Mouse (Mus musculus) CD8-positive naive resting alpha-beta T cell, adult 2 months (primary cell): ENCODE results near the gene Stx12.
"Not testable (repeated sequence)": the region's sequence is repeated elsewhere in the genome, so short reads cannot be mapped to it uniquely, and the experiment has no call there.

Experiments
- DNase-seq, 2 experiments: peaks; one replicate each; pipeline ENCODE4 v3.0.0; 2022; ENCODE audit warnings: low read depth in 2 of 2, low spot score in 2 of 2

The Stx12 gene

DNA sequence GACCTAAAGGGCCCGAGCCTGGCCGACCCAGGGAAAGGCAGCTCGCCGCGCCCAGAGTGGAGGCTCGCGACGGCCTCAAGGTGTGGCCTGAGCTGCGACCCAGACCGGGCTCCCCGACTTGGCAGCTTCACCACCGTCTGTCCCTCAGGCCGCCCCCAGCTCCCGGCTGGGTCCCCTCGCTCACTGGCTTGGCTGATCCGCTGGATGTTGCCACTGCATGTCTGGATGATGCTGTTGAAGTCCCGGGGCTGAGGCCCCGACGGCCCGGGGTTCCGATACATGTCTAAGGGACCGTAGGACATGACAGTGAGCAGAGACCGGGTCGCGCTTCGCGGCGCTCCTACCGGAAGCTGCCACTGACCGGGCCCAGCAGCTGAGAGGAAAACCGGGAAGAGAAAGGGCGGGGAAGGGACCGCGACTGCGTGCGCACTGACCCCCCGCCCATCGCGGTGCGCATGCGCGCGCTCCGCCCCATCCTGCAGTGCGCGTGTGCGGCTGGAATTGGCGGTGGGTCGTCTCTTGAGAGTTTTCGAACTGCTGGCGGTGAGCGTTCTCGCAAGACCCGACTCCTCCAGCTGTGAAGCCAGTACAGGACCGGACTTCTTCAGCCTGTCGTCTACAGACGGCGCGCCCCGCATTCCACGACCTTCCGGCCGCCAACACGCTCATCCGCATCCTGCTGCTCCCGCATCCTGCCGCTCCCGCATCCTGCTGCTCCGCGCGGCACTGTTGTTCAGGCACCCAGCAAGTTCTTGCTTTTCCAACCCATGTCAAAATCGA is at the start of gene Stx12:
TSS of gene Stx12 (minus strand) at position 446 of the 780 bp plus-strand sequence.
- peak; percentile 62 to 70 for DNase-seq

DNA sequence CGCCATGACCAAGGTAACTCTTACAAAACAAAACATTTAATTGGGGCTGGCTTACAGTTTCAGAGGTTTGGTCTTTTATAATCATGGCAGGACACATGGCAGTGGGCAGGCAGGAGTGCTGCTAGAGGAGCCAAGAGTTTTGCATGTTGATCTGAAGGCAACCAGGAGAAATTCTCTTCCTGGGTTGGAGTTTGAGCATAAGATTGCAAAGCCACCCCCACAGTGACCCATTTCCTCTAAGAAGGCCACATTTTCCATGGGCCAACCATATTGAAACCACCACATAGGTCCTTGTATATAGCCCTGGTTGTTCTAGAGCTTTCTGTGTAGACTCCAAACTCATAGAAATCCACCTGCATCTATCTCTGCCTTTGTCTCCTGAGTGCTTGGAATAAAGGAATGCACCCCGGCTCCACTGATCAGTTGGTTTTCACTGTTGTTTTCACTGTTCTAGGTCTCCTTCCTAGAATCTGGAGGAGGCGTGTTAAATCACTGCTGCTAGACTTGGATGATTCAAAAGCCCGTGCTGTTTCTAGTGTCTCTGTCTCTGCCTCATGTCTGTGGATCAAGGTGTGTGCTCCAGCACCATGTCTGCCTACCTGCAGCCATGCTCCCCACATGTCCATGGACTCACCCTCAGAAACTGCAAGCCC is 48.6 kb upstream of the Stx12 start:
- DNase-seq = no peak

DNA sequence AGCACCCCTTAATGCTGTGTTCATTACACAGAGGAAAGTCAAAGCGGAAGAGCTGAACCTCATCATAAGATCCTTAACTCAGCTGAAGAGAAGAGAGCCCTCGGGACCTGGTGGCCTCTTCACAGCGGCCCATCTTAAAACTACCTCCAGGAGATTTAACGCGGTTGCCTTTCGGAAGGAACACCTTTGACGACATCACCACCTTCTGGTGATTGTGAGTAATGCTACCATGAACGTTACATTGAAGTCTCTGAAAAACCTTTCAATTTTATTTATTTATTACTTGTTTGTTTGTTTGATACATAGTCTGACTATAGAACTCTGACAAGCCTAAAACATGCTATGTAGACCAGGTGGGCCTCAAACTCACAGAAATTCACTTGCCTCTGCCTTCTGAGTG is 46.5 kb upstream of the Stx12 start:
- peak; percentile 51 to 70 for DNase-seq

DNA sequence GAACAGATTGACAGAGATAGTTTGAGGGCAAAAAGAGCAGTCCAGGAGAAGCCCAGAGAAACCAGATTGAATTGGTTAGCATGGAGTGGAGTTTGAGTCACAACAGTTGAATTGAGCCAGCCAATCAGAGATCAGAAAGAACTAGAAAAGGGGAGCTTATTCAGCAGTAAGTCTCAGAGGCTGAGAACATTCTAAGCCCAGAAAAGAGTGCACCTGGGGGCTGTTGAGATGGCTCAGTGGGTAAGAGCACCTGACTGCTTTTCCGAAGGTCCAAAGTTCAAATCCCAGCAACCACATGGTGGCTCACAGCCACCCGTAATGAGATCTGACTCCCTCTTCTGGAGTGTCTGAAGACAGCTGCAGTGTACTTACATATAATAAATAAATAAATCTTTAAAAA is 42.2 kb upstream of the Stx12 start:
- not testable (repeated sequence) for DNase-seq

DNA sequence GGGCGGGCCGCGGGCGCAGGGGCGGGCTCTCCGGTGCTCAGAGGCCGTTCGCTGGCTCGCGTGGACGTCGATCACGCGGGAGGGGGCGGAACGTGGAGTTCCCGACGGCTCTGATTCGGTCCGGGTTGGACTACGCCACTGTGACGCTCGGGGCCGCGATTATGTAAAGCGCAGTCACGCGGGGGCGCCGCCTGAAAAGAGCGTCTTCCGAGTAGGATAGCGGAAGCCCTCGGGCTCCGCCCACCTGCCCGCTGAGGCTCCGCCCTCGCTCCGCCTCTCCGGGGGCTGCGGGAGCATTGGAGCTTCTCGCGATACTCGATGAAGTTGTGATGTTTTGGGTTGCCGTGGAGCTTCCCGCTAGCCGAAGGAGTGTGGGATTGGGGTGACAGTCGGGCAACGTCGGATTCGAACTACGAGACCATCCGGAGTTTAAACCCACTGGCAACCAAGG is 38.3 kb upstream of the Stx12 start, which contains the start of gene Fam76a:
TSS of gene Fam76a (minus strand) at position 1 of the 451 bp plus-strand sequence.
- peak; percentile 100 for DNase-seq

DNA sequence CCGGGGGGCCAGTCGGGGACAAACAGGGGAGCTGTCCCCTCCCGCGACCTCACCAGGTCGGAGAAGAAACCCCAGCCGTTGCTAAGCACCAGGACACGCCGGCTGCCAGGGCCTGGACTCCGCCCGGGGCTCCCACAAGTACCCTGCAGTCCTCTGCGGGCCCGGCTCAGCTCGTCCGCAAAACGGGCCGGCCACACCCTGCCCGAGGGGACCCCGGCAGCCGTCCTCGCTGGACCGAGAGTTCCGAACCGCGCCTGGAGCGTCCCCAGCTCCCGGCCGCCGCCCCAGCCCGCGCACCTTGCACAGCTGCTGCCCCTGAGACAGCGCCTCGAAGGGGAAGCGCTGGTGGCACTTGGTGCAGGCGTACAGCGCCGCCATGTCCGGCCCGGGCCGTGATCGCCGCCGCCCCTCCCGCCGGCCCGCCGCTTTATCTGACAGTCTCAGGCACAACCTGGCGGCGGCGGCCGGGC is 37.8 kb upstream of the Stx12 start:
- no peak for DNase-seq

DNA sequence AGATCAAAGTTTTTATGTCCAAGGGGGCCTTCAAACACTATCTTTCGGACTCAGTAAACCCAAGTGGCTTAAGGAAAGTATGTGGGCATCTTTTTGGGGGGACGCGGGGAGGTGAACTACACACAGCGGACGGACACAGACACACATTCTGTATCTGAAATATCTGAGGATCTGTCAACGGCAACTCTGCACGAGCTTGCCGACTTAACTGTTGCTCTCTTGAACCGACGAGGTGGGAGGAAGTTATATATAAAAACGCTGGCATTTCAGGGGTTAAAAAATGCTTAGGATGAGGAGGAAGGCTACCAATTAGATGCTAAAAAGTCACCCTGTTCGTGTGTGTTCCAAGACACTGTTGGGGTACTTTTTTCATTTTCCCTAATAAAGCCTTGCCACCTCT is 37.2 kb upstream of the Stx12 start:
- DNase-seq = no peak

DNA sequence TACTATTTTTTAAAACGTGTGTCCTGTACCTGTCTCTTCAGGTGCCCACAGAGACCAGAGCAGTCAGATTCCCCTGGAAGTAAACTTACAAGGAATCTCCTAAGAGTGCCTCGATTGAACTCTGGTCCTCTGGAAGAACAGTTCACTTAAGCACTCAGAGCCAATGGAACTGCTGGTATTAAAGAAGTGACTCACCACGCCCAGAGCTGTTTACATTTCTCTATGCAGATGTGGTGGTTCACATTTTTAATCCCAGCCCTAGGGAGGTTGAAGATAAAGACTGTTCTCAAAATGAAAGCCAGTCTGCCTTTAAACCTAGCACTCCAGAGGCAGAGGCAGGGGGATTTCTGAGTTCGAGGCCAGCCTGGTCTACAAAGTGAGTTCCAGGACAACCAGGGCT is 35.9 kb upstream of the Stx12 start:
- DNase-seq = no peak

DNA sequence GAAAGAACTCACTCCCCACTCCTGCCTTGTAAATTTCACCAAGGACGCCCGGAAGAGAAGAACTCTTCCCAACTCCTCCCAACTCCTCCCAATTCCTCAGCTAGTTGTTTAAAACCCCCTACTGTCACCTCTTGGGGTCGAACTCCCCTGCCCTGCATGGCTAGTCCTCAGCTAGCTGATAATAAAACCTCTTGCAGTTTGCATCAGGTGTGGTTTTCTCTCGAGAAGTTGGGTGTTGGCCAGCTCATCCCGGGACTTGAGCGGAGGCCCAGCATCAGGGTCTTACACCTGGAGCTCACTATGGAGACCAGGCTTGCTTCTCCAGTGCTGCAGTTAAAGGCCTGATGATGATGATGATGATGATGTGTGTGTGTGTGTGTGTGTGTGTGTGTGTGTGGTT is 34.2 kb upstream of the Stx12 start:
- DNase-seq = not testable (repeated sequence)

DNA sequence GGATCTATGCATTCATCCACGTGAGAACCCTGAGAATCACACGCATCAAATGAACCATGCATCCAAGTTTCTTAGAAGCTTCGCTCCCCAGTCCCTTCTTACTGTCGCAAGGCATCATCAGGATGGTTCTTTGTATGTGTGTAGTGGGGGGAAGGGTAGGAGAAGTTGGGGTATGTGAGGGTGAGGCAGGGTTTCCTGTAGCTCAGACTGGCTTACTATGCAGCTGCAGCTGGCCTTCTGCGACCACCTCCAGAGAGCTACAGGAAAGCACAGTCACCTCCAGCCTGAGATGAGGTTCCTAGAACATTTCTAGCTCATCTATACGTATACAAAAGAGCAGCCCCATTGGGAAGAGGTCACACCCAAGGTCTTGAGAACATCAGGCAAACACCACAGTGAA is 27.8 kb upstream of the Stx12 start:
- no peak for DNase-seq

DNA sequence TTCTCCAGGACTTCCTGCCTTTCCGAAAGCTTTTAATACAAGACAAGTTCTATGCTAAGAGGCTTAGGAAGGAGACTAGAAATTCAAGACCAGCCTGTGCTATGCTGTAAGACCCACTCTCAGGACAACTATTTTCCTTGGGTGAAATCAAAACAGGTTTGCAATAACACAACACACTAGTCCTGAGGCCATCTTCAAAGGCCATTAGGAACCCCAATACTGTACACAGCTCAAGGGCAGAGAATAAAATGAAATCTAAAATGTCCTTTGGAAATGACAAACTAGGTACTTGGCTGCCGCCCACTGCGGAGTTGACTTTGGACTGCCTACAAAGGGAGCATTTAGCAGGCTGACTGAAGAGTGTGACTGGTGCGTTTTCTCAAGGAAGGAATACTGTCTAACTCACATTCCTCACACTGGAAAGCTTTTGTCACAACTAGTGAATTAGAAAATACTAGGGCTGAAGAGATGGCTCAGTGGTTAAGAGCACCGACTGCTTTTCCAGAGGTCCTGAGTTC is 21.6 kb upstream of the Stx12 start:
- DNase-seq = no peak

DNA sequence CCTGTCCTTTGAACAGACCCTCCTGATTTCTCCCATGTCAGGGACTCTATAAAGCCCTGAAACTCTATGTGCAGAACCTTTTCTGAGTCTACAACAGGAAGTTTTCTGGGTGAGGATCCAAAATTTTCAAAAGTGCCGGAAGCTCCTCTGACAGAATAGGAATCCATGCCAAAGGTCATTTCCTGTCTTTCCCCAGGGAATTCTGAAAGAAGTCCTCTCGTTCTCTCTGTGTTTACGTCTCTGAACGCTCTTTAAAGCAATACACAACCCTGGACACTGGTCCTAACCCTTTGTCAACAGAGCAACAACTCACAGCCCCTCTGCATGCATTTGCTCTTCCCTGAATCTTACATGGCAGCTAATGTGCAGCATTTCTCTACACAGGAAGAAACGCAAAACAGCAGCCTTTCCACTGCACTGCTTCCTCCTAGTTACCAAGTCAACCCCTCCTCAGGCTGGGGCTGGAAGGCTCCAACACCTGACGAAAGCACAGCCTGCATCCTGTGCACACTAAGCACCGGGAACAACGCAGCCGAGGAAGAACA is 20.5 kb upstream of the Stx12 start:
- no peak for DNase-seq

DNA sequence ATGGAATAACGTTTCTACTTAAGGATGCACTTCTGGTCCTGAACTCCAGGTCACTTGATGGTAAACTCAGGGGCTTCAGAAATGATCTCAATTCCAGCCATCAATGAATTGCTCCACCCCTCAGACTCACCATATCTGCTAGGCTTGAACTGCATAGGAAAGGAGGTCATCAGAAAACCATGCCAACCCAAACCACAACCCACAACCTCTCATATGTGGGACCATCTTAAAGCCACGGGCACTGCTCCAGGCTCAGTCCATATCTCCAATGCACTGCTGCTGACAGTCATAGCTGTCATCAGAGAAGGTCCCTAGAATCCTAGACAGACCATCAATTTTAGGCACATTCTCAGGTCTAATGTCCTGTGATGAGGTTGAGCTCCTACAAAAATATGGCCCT is 19.8 kb upstream of the Stx12 start:
- DNase-seq = no peak

DNA sequence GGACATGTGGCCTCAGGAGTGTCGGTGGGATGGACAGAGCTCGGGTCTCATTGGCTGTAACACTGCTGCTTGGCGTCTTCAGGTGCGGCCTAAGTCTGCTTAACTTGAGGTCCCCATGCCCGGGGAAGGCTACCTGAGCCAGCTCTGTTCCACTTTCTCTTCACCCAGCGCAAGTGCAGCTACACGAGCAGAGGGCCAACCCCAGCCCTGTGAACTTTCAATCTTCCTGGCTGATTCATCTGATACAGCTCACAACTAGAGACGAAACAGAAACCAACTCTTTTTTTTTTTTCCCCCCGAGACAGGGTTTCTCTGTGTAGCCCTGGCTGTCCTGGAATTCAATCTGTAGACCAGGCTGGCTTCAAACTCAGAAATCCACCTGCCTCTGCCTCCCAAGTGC is 13.9 kb upstream of the Stx12 start:
- DNase-seq = no peak

DNA sequence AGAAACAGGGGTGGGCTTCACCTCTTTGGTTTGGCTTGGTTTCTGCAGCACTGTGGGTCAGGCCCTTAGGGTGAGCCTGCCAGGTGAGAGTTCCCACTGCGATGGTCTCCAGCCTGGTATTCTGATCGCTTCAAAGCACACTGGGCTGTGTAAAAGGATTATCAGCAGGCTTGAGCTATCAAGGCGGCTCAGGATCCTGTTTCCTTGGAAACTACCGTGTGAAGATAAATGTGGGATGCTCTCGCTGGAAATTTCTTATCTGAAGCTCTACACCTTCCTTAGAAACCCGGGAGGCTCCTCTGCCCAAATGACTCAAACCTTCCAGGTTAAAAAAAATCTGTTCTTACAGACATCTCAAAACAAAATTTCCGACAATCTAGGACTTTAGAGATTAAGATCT is 10.1 kb upstream of the Stx12 start:
- no peak for DNase-seq

DNA sequence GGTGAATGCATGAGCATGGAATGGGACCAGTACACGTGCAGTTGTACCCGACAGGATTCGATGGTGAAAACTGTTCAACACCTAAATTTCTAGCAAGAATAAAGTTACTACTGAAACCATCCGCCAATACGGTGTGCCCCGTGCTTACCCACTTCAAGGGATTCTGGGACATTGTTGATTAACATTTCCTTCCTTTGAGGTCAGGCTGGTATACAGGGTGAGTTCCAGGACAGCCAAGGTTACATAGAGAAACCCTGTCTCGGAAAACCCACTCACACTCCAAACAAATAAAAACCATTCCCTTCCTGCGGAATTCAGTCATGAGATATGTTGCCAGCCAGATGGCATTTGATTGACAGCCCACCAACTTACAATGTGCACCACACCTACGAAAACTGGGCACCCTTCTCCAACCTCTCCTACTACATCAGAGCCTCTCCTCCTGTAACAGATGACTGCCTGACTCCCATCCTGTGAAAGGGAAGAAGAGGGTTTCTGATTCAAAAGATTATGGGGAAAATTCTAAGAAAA is 600 bp upstream of the Stx12 start:
- DNase-seq = no peak

DNA sequence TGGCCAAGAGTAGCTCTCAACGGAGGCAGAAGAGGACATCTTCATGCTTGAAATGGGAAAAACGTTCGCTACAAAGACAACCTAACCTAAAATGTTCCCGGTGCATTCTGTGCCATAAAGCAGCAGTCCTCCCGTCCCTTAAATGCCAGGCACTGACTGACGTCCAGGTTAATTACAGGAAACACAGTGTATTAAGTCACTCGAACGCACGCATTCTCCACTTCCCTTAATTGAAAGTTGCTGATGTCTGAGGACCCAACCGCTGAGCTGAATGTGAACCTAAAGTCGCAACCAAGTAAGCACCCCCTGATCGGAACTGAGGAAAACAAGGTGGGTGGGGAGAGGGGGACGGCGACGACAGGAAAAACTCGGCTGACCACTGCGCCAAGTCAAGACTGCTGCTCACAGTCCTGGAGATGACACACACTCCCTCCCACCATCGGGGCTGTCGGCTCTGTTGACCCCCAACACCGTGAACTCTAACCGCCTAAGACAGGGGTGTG is 697 bp downstream of the Stx12 start:
- DNase-seq = no peak

DNA sequence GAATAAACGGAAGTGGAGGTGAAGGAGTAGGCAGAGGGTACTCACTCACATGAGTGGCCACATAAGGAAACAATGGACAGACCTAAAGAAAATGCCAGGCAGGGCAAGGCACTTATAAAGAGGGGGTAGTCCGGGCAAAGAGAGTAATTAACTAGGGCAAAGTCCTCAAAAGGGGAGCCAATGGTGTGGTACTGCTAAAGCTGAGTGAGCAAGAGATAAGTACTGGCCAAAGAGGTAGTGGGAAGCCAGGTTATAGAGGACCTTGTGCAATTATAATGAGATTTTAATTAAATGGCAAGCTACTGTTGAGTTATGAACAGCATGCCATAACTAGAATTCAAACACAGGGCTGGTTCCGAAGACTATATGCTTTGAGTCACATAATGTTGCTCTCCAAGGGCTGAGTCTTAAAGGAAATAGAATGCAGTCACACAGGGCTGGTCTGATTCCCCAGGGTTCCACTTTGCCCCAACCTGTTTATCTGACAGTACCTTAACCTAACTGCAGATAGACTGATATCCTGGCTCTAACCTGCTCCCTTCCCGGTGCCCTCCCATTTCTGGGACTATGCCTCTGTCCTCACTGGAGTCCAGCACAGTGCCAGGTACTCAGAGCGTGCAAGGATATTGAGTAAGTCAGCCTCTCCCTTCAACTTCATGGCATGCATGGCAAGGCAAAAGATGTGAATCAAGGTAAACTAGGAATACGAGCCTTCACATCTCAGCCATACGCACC is 9.8 kb downstream of the Stx12 start:
- no peak for DNase-seq

DNA sequence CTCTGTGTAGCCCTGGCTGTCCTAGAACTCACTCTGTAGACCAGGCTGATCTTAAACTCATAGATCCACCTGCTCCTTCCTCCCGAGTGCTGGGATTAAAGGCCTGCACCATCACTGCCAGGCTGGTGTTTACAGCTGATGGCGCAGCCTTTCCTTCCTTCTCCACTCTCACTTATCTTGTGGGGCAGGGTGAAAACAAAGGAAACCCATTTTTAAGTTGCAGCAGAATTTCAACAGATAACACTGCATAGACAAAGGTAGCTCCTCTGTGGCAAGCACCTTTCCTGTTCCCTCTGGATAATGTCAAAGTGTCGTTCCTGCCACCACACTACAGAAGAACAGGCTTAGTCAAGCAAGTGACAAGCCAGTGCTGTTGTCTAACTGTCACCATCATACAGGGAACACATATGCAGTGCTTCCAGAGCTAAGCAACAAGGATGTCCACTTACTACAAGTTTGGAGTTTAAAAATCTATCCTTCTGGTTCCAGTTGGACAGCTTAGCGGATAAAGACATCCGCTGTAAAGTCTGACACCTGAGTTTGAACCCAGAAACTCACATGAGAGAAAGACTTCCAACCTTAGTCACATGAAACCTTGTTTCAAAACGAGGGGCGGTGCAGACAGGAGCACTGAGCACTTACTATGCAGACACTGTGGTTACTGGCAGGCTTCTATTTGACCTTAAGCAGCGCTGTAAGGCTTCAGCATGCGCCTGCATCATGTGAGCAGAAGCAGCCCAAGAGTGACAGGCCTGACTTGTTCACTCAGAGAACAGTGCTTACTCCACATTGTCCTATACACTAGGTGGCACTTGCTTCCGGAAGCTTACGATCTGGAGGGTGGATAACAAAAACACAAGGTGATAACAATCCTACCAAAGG is 10.6 kb downstream of the Stx12 start:
- no peak for DNase-seq

DNA sequence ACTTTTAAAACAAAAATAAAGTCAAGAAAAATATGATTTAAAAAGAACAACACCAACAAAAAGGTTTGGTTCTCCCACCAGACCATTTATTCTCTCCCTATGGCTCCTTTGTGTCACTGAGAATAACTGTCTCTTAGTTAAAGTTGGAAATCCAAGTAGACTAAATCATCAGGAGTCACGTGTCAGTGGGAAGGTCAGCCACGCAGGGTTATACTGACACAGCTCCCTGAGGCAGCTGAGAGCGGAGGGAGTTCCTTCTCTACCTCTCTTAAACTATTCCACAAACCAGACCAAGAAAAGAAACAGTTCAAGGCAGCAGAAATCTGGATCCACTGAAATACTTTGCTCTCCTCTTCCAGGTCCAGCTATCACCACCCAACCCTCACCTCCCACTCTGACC is 13.2 kb downstream of the Stx12 start:
- no peak for DNase-seq
